Mouse (Mus musculus) liver (tissue): ENCODE measurements around the gene Pwwp2b.

Source experiments
- DNase-seq: peaks from one replicate; pipeline ENCODE4 v3.0.0-alpha.2; 2020; ENCODE audit warnings: mixed read lengths

Gene Pwwp2b

DNA sequence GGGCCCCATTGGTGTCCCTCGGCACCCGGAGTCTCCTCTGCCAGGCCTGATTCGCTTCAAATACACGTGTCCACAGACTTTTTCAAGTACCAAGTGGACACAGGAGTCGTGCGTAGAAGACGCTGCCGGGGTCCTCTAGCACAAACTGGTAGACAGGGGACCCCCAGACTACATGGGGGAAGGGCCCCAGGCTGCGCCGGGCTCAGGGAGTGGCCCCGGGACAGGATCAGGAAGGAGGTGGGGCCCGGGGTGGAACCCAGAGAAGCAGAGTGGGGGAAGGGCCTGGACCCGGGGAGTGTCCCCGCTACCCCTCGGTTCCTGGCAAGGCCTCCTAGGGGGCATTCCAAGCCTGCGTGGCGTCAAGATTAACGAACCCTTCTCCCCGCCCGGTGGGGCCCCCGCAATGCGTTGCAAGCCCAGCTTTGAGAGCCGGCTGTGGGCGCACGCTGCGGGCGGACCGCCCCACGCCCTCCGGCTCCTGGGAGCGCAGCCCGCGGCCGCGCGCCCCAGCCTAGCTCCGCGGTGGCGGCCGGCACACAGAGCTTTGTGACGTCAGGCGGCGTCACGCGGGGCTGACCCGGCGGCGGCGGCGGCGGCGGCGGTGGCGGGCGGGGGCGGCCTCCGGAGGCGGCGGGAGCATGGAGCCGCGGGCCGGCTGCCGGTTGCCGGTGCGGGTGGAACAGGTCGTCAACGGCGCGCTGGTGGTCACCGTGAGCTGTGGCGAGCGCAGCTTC is at the start of gene Pwwp2b:
TSS of gene Pwwp2b (plus strand) at position 602 of the 734 bp plus-strand sequence.
- DNase-seq = peak; percentile 69

DNA sequence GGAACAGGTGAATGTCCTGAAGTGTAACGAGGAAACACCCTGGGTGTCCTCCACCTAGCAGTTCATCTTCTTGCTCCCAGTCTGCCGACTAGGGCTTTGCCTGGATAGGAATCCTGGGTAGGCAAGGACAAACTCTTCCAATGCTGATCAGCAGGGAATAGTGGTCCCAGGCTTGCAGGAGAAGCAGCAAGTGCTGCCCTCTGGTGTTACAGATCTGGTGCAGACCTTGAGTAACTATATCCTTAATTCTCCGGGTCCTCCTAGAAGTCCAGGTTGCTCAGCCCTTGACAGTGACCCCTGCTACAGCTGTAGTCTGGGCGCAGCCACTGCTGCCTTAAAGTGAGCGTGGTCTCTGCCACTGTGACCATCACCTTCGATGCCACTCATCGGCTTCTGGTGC is 48.2 kb upstream of the Pwwp2b start:
- DNase-seq = peak; percentile 31

DNA sequence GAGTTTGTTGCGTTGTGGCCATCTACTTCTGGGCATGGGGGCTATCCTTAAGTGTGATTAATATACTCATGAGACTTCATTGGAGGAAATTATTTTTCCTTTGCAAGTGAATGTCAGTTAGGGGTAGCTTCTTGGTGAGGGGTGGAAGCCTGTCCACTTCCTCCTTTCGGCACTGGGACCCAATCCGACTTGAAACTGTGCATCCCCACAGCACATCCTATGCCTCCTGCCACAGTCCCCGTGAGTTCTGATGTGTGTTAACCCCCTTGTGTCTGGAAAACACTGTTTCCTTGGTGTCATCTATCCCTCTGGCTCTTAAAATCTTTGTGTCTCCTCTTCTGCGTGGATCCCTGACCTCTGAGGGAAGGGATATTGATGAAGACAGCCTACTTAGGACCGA is 47.1 kb upstream of the Pwwp2b start:
- no peak for DNase-seq

DNA sequence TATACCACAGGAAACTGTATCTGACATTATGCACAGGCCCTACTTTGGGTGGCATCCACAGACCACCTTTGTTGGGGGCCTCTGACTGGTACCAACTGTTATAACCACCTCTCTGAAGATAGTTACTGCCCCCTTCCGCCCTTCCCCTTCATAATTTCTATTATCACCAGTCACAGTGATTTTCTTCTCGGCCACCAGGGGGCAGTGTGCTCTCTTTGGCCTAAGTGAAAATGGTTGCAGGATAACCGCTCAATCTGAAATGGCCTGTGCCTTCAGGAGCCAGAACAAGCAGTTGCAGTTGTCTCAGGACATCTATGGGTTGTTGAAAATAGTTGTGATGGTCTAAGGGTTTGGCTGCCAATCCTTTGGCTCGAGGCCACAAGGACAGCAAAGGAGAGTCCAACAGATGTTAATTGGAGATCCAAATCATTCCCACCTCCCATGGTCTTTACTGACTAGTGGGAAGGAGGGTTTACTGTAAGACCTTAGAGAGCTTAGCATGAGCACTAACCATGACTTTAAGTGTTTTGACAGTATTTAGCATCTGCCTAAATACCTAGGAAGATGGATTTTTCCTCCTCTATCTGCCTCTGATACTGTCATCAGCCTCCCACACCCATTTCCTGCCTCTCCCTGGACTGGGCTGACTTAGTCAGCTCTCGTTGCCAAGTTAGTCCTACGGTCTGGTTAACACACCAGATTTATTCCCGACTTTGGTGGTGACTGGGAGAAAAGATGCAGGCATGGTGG is 40.1 kb upstream of the Pwwp2b start:
- peak; percentile 54 for DNase-seq

DNA sequence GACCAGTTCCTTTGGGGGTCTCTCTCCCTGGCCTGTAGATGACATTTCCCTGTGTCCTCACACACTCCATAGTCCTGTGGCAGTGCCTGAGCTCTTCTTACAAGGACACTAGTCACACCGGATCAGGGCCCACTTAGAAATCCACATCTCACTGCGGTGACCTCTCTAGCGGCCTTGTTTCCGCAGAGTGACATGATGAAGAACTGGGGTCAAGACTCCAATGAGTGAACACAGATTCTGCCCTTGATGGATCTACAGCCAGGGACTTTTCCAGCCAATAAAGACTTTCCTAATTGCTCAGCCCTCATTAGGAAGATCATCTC is 39.5 kb upstream of the Pwwp2b start:
- DNase-seq = no peak

DNA sequence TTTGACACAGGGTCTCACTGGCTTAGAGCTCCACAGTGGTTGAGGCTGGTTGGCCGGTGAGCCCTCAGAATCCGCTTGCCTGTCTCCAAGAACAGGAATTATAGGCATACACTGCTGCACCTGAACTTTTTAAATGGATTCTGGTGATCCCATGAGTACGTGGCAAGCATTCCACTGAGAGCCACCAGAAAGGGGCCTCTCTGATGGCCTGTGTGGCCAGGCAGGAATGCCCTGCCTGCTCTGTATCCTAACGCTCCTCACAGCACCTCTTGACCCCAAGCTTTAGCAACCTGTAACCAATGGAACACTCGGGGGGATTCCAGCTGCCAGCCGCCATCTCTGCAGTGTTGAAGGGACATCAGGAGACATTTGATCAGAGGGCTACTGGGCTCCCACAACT is 36.5 kb upstream of the Pwwp2b start:
- no peak for DNase-seq

DNA sequence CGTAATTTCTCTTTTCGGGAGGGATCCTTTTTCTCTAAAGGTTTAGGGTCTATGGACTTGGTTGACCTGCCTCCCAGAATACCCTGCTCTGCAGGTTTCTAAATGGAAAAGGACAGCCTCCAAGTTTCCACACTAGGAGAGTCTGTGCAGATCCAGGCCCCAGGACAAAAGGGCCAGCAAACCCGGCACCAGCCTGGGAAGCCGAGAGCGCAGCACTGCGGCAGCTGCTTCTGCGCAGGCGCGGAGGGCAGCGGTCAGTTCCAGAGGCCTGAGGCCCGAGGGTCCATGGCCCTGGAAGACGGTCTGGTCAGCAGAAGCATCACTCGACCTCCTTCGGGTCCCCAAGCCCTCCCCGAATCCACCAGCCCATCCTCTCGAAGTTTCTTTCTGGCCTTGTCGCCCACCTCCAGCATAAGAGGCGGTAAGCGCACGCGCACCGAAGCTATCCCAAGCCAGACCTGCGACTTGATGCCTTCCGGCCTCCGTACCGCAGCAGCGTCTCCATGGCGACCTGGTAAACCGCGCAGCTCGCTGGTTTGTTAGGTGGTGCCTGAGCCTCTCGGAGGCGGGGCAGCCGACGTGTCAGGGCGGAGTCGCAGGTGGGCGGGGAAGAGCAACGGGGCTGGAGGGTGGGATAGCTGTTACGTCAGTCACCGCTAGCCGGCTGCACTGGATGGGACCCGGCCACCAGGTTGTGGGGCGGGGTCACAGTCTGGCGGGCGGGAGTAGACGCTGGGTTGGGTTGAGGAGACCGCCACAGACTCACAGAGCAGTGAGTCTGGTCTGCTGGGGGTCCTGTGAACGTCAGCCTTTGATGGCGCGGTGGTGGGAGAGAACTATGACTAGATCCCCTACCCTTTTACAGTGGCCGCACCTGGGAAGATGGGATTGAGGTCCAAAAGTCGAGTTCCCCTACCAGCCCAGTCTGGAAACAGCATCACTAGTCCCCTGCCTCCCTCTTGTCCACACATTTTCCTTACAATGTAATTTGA is 35.2 kb upstream of the Pwwp2b start, which contains the start of the genes Lrrc27 and Stk32c:
TSS of gene Lrrc27 (plus strand) at position 235 of the 992 bp plus-strand sequence.
TSS of gene Stk32c (minus strand) at position 554 of the 992 bp plus-strand sequence.
- DNase-seq = peak; percentile 97

DNA sequence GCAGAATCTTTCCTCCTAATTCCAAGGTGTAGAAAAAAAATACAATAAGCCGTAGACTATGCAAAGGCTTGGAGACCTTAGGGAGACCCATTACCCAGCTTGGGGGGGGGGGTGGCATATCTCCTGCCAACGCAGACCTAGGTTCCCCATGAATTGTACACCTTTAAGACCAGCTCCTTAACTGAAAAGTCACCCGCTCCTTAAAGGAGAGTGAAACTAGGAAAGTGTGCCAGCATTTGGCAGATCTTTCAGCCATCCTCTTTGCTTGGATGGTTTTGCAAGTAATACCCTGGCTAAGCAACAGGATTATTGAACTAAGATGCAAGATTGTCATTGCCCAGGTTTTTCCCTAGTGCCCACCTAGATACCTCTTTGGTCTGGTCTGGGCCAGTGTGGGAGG is 34.5 kb upstream of the Pwwp2b start:
- no peak for DNase-seq

DNA sequence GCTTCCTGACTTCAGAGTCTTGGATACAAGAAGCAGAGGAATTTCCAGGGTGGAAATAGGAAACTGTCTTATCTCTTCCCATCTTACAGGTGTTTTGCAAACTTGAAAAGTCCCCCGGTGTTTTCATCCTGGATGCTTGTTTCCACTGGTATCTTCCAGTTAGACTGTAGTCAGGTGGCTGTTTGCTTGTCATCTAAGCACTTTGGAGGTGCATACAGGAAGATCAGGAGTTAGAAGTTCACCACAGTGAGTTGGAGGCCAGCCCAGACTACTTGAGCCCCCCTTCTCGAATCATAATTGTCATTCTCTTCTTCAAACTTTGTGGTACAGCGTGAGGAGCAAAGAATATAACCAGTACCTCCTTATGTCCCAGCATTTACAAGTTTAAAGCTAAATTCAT is 34.1 kb upstream of the Pwwp2b start:
- no peak for DNase-seq

DNA sequence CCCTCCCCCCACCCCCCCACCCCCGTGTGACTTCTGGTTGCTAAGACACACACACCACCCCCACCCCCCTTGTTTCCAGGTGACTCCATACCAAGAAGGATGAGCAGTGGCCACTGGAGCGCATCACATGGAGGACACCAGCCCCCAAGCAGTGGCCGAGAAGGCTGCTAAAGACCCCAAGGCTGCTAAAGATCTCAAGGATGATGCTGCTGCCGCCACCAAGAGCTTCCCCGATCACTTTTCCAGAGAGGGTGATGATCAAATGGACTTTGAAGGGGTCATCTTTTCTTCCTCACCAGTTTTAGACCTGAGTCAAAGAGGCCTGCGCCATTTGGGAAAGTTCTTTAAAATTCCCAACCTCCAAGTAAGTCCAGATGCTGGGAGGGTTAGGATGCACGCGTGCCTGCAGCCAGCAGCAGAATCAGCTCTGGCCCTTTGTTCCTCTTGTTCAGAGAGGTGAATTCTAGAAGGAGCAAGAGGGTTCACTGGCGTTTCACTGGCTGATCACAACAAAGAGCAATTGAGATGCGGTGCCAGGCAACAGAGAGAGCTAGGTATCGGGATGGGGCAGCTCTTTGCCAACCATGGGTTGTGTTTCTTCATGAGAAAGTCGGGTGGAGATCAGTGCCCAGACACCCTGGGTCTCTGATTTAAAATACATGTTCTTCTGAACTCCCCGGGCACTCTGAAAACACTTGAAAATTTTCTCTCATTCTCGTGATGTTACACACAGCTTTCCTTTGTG is 33.5 kb upstream of the Pwwp2b start:
- no peak for DNase-seq

DNA sequence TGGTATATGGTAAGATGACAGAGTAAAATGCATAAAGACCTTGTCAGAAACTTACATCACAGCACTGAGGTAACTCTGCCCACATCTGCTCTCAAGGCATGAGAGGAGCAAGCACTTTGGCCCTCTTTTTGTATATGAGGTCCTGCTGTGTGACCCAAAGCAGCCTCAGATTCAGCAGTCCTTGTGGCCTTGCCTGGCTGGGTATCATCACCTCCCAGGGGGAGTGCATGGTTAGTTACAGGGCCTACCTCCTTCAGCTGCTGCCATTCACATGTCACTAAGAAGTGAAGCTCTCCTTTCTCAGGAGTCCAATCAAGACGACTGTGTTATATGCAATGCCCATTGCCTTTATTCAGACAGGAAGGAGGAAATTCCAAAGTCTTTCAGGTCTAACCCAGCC is 32.8 kb upstream of the Pwwp2b start:
- no peak for DNase-seq

DNA sequence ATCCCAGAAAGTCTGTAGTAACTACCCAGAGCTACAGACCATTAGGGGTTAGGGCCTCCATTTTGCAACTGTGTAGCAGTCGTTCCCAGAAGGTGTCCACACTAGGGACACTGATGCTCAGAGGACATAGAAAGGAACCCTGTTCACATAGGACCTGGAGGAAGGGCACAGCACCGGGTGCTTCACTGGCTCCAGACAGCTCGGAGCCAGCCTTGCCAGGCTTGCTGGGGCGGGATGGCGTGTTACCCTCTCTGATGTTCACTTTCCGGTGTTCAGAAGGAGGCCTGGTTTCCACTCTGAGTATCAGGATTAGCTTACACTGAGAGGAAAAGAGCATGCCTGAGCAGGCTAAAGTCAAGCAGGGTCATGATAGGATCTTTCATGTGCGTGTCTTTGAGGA is 32.3 kb upstream of the Pwwp2b start:
- DNase-seq = no peak

DNA sequence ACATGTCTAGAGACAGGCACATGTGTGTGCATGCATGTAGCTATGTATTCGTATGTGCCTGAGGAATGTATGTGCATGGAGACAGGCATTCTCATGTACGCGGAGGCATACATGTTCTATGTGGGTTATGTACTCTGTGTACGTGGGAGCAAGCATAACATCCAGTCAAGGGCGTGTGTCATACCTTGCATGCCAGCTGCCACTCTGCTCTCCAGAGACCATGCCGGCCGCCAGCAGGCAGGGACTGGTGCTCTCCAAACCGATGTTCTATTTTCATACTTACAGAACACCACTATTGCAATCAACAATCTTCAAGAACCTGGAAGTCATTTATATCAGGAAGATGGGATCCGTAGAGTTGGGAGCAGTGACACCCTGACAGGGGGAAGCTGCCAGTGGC is 31.8 kb upstream of the Pwwp2b start:
- no peak for DNase-seq

DNA sequence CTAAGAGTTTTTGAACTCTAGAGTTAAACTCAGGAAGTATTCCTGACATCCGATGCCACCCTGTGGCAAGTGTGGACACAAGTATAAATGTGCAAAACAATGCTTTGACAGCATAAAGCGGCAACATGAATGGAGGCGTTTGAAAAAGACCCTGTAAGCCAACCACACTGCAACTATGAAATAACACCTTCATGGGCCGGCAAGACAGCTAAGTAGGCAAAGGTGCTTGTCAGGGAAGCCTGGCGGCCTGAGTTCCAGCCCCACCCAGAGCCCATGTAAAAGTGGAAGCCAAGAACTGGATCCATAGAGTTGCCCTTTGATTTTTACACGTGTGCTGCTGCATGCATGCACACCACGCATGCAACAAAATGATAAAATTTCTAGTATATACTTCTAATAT is 31.2 kb upstream of the Pwwp2b start:
- no peak for DNase-seq

DNA sequence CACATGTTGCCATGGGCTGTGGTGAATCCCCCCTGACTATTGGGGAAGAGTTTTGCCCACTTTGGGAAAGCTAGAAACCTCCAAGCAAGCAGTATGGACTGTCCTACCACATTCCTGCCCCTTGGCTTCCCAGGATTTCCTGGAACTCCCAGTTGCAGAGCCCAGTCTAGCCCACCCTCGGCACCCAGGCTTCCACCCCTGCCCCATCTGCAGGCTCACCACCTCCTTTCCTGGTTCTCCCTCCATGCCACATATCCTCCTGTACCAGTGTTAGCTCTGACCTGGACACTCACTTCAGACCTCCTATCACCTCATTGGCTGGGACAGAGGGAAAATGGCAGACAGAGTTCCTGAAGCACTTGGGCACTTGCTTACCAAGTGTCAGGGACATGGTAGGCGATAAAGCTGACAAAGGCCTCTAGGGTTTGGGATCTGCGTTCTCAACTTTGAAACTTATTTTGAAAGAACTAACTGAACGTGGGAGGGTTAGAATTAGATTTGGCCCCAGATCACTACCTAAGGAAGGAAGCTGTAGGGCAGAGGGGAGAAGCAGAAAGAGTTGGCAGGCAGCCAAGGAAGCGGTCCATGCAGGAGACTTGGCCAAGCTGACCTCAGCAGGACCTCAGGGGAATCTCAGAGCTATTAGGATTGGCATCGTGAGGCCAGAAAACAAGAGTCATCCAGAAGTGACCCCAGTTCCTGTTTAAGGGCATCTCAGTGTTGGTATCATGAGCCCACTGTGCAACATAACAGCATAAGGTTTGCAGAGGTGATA is 29.5 kb upstream of the Pwwp2b start:
- DNase-seq = no peak

DNA sequence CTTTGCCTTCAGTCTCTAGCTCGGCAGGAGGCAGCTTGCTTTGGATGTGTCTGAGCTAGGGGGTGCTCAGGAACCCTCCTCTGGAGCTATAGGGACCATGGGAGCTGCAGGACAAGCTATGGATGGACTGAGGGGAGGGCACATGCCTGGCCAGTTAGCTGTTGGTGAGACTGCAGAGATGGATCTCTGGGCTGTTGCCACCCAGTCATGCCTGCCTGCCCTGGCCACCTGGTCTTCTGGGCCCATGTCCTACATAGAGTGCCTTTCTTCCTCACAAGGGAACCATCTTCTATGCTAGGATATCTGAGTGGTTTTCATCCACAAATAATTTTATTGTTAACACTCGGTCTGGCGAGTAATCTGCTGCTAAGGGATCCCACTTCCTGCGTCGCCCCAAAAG is 28.8 kb upstream of the Pwwp2b start:
- DNase-seq = peak; percentile 1

DNA sequence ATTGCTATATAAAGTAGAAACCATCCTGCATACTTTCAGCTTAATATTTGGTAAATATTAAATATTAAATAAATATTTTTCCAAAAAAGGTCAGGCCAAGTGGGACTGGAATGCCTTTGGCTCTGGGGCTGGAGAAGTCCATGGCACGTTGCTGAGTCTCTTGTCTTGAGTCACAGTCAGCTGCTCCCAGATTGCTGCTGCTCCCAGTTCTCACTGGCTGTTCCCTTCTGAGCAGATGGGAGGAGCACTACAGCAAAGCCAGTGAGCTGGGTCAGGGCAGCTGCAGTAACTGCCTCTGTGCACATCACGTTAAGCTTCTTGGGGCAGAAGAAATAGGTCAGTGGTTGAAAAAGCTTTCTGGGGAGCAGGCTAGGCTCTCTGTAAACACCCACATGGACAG is 28.0 kb upstream of the Pwwp2b start:
- DNase-seq = no peak

DNA sequence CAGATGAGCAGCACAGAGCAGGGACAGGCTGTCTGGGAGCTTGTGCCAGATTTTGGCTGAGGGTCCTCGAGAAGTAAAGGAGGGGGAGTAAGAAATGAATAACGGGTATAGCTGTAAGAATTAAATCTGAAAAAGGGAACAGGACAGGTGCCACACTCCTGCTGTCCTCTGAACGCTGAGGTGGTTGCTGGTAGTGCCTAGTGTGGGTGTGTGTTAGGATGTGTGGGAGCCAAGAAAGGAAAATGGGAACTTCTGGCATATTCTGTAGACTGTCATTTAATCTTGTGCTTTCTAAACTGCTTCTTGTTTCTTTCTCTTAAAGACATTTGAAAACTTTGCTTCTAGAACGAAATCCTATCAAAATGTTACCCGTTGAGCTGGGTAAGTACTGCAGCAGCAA is 27.2 kb upstream of the Pwwp2b start:
- DNase-seq = no peak

DNA sequence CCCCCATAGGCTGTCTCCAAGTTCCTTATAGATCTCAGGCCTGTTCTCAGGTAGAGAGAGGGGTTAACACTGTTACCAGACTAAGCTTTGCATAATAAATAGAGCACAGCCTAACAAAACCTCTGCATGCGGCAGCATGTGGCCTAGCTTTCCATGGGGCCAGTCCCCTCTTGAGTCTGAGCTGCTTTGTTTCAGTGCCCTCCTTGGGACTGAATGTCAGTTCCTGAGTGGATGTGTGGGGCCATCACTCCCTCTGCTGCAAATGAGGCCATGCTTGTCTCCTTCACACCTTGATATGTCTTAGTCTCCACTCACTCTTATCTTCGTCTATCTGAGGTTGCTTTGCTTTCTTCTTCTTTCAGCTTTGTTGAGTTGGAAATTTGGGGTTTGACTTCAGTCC is 26.4 kb upstream of the Pwwp2b start:
- DNase-seq = peak; percentile 0

DNA sequence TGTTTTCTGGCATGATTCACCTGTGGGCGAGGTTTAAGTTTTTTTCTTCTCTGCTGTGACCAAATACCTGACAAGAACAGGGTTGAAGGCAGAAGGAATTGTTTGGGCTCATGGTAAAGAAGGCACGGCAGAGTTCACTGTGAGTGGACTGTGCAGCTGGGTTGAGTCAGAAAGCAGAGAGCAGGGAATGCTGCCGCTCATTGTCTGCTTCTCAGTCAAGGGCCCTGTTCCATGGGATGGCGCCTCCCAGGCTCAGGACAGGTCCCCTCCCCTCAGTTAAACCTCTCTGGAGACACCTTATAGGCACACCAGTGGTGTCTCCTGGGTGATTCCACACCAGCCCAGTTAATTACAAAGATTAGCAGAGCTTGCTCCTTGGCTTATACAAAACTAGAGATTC is 25.9 kb upstream of the Pwwp2b start:
- DNase-seq = peak; percentile 1

DNA sequence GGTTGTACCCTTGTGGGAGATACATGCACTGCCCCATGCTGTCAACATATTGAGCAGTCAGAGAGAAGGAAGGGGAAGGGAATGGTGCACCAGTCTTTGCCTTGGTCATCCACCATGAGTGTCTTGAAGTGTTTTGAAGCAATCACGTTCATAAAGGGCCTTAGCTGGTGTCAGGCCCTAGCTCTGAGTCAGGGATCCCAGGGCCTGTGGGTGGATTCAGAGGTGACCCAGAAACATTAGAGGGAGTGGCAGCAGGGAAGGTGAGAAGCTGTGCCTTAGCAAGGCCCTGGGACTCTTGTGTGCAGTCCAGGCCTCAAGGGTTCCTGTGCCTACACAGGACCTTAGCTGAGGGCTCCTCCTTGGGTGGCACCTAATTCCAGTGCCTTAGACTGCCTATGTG is 24.2 kb upstream of the Pwwp2b start:
- DNase-seq = peak; percentile 1

DNA sequence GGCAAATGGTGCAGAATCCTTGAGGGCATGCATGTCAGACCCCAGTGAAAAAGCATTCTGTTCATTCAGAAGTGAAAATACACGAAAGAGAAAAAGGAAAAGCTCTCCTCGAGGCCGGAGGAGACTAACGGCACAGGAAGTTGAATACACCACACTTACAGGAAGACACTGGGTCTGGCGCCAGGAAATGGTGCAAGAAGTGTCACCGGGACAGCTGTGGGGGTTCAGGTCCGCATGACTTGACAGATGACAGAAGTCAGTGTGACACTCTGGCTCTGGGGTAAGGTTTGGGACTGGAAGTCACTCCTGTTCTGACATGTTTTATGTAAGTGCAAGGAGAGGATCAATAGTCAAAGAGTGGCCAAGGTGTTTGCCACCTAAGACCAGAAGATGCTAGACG is 23.6 kb upstream of the Pwwp2b start:
- peak; percentile 39 for DNase-seq
